Mouse (Mus musculus): Measurements from ENCODE around the gene Ttc28. TPM values are rescaled to one million over a fixed set of nuclear protein-coding genes. Genes with fewer than 3 reads are reported as not detected.

The Ttc28 gene
- total and polyA plus RNA-seq, 2 experiments, result 0.81 to 0.83 TPM

DNA sequence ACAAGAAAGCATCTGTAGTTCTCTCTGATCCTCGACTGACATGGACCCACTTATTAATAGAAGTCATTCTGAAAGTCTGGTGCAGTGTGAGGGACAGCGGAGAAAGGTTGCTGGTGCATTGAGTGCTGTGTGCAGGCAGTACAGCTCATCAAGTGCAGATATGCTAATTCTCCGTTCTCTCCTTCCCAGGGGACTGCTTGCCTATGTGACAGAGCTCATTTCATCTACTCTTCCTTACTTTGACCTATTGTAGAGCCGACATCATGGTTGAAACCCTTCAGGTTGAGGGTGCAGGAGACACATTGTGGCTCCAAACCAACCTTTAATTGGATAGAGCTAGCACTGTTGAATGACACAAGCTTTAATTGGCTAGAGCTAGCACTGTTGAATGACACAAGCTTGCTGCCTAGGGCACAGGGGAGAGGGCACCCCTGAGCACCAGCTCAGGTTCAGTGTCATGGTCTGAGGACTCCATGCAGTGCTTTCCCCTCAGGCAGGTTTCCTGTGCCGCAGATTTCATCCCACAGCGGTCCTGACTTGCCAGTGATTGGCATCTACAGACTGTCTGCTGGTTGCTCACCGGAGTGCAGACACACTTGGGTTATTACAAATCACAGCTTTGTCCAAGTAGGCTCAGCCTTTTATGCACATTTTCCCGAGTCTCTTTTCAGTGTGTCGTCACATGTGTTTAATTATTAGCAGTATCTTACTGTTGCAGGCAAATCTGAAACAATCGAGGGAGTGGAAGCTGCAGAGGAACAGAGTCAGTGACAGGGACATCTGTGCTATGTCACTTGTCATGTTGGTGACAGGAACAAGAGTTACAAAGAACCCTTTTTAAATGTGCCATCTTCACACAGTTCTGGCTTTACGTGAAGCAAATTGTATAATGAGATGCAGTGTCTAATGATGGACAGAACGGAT, 69.1 kb downstream of the Ttc28 start:
- no peak overlapping the region for H3K27ac ChIP-seq (replicated peaks; ENCODE audit: insufficient read depth, low read depth, low read length)
- H3K36me3 ChIP-seq (ENCODE audit: control insufficient read depth, insufficient read depth, low read length), result no peaks in the 10 kb centered on the region
- no peak overlapping the region for H3K4me3 ChIP-seq (ENCODE audit: insufficient read depth, low read depth, low read length)
- H3K27me3 ChIP-seq (ENCODE audit: control insufficient read depth, insufficient read depth, low read length), result no peaks in the 10 kb centered on the region
- no peaks in the 10 kb centered on the region for H3K79me2 ChIP-seq (ENCODE audit: control insufficient read depth, insufficient read depth, low read length)
- H3K4me1 ChIP-seq (ENCODE audit: control insufficient read depth, insufficient read depth, low read length), result no peaks in the 10 kb centered on the region
- H3K9ac ChIP-seq (ENCODE audit: low read depth, low read length), result no peak overlapping the region
- TF ChIP-seq POLR2A (IDR thresholded peaks at IDR 0.05; ENCODE audit: extremely low read depth, insufficient read depth, low read length), result no peak
- TF ChIP-seq CTCF (IDR thresholded peaks at IDR 0.05; ENCODE audit: low read depth, low read length), result no peak
- no peak for DNase-seq (ENCODE audit: extremely low read depth, low read depth, low spot score)
- WGBS, result 82% methylated on average over 12 of the region's 12 CpGs

GRCm38 (mm10) chr5:110949791-110950190, 70.2 kb downstream of the Ttc28 start:
- 73% methylated on average over 3 of the region's 3 CpGs for WGBS
- TF ChIP-seq CTCF (IDR thresholded peaks at IDR 0.05; ENCODE audit: low read depth, low read length) (no peak), POLR2A (IDR thresholded peaks at IDR 0.05; ENCODE audit: extremely low read depth, insufficient read depth, low read length) (no peak)

GRCm38 (mm10) chr5:110958196-110958595, 78.6 kb downstream of the Ttc28 start:
- Histone ChIP-seq H3K27ac (replicated peaks; ENCODE audit: insufficient read depth, low read depth, low read length) (no peak overlapping the region), H3K36me3 (ENCODE audit: control insufficient read depth, insufficient read depth, low read length) (no peaks in the 10 kb centered on the region), H3K4me3 (ENCODE audit: insufficient read depth, low read depth, low read length) (no peak overlapping the region), H3K27me3 (ENCODE audit: control insufficient read depth, insufficient read depth, low read length) (no peaks in the 10 kb centered on the region), H3K4me1 (ENCODE audit: control insufficient read depth, insufficient read depth, low read length) (no peaks in the 10 kb centered on the region), H3K9ac (ENCODE audit: low read depth, low read length) (no peak overlapping the region), H3K79me2 (ENCODE audit: control insufficient read depth, insufficient read depth, low read length) (no peaks in the 10 kb centered on the region)
- TF ChIP-seq CTCF (IDR thresholded peaks at IDR 0.05; ENCODE audit: low read depth, low read length) (no peak), POLR2A (IDR thresholded peaks at IDR 0.05; ENCODE audit: extremely low read depth, insufficient read depth, low read length) (no peak)
- DNase-seq (ENCODE audit: extremely low read depth, low read depth, low spot score), result no peak
- WGBS, result 76% methylated on average over 4 of the region's 4 CpGs

More at GRCm38 (mm10) chr5:110949791-110950190, 70.2 kb downstream of the Ttc28 start:
- Histone ChIP-seq H3K27ac (replicated peaks; ENCODE audit: insufficient read depth, low read depth, low read length) (no peak overlapping the region), H3K9ac (ENCODE audit: low read depth, low read length) (no peak overlapping the region), H3K4me3 (ENCODE audit: insufficient read depth, low read depth, low read length) (no peak overlapping the region), H3K27me3 (ENCODE audit: control insufficient read depth, insufficient read depth, low read length) (no peaks in the 10 kb centered on the region), H3K4me1 (ENCODE audit: control insufficient read depth, insufficient read depth, low read length) (no peaks in the 10 kb centered on the region), H3K36me3 (ENCODE audit: control insufficient read depth, insufficient read depth, low read length) (no peaks in the 10 kb centered on the region), H3K79me2 (ENCODE audit: control insufficient read depth, insufficient read depth, low read length) (no peaks in the 10 kb centered on the region)
- peak; percentile 2 for DNase-seq (ENCODE audit: extremely low read depth, low read depth, low spot score)

DNA sequence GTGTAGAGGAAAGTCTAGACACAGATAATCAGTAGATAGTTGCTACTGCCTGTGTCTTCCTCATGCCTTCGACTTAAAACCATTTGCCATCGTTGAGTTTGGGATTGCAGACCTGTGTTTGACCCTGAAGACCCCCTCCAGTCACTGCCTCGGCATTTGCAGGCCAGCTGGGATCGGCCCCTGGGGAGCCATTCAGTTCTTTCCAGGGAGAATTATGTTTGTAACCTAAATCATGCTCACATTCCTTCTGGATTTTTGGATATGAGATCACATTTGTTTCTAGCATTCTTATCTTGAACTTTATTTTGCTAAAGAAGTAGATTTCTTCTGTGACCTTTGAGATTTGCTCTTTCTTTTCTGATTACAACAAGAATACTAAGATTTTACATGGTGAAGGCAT, 80.5 kb downstream of the Ttc28 start:
- H3K27ac ChIP-seq (replicated peaks; ENCODE audit: insufficient read depth, low read depth, low read length), result no peak overlapping the region
- H3K79me2 ChIP-seq (ENCODE audit: control insufficient read depth, insufficient read depth, low read length), result no peaks in the 10 kb centered on the region
- H3K4me1 ChIP-seq (ENCODE audit: control insufficient read depth, insufficient read depth, low read length), result no peaks in the 10 kb centered on the region
- no peaks in the 10 kb centered on the region for H3K27me3 ChIP-seq (ENCODE audit: control insufficient read depth, insufficient read depth, low read length)
- no peak for DNase-seq (ENCODE audit: extremely low read depth, low read depth, low spot score)
- no peak overlapping the region for H3K9ac ChIP-seq (ENCODE audit: low read depth, low read length)
- 63% methylated on average over 4 of the region's 4 CpGs for WGBS
- no peaks in the 10 kb centered on the region for H3K36me3 ChIP-seq (ENCODE audit: control insufficient read depth, insufficient read depth, low read length)
- TF ChIP-seq CTCF (IDR thresholded peaks at IDR 0.05; ENCODE audit: low read depth, low read length), result no peak
- TF ChIP-seq POLR2A (IDR thresholded peaks at IDR 0.05; ENCODE audit: extremely low read depth, insufficient read depth, low read length), result no peak
- no peak overlapping the region for H3K4me3 ChIP-seq (ENCODE audit: insufficient read depth, low read depth, low read length)

DNA sequence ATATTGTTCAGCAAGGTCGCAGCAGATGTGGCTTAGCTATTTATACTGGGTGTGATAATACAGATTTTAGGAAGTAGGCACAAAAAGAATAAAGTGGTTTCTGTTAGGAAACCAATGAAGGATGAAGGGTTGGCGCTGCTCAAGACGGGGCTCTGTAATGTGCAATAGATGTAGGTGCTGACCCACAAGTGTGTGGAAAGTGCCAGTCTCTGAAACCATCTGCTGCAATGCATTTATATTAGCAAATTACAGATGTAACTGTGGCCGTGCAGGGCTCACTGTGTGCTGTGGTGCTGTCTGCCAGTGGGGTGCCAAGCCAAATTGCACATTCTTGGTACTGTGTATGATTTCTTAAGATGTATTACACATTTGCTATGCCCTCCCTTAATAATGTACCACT, 81.3 kb downstream of the Ttc28 start:
- no peaks in the 10 kb centered on the region for H3K4me1 ChIP-seq (ENCODE audit: control insufficient read depth, insufficient read depth, low read length)
- H3K9ac ChIP-seq (ENCODE audit: low read depth, low read length), result no peak overlapping the region
- no peak for DNase-seq (ENCODE audit: extremely low read depth, low read depth, low spot score)
- no peak overlapping the region for H3K4me3 ChIP-seq (ENCODE audit: insufficient read depth, low read depth, low read length)
- 90% methylated on average over 4 of the region's 4 CpGs for WGBS
- H3K27me3 ChIP-seq (ENCODE audit: control insufficient read depth, insufficient read depth, low read length), result no peaks in the 10 kb centered on the region; the same call in 1 of the 2 replicates
- no peaks in the 10 kb centered on the region for H3K79me2 ChIP-seq (ENCODE audit: control insufficient read depth, insufficient read depth, low read length)
- no peak for TF ChIP-seq CTCF (IDR thresholded peaks at IDR 0.05; ENCODE audit: low read depth, low read length)
- no peak for TF ChIP-seq POLR2A (IDR thresholded peaks at IDR 0.05; ENCODE audit: extremely low read depth, insufficient read depth, low read length)
- no peak overlapping the region for H3K27ac ChIP-seq (replicated peaks; ENCODE audit: insufficient read depth, low read depth, low read length)
- H3K36me3 ChIP-seq (ENCODE audit: control insufficient read depth, insufficient read depth, low read length), result no peaks in the 10 kb centered on the region
